Mouse (Mus musculus): ENCODE data around the gene Myo6. TPM values are rescaled to one million over a fixed set of nuclear protein-coding genes. Genes with fewer than 3 reads are reported as not detected.
A peak's percentile ranks its signal among the peaks of the same experiment; 100 is the strongest.

The Myo6 gene
- polyA plus RNA-seq, 1 experiment from 2014 or later: 32.2 TPM

DNA sequence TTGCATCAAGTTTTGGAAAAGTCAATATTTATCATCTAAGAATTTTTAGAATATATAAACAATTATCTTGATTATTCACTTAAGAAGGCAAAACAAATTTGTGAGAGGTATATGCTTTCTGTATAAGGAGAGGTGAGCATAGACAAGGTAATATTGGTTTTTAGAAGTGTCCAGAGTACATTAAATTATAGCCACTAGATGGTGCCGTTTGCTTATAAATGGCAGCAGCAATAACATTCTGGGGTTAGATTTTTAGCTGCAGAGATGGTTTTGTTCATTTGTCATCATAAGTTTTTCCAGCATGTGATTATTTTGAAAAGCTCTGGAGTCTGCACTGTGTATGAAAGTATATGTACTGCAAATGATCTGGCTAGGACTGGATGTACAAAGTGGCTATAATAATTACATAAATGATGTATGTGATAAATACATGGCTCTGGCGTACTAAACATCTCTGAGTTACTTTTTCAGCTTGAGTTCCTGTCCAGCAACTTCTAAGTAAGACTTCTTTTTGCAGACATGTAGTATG lies 128.3 kb downstream of the Myo6 start:
- no peak for ATAC-seq (ENCODE audit: insufficient read depth)
- Histone ChIP-seq H3K4me1 (ENCODE audit: insufficient read depth) (no peaks in the 10 kb centered on the region), H3K27me3 (ENCODE audit: insufficient read depth, low read length) (no peaks in the 10 kb centered on the region), H3K9me3 (ENCODE audit: low read depth, low read length) (no peaks in the 10 kb centered on the region), H3K36me3 (ENCODE audit: insufficient read depth) (0 out of 2 replicates have a peak, but pooled peaks cover 2% of the 10 kb centered on the region), H3K9ac (no peak overlapping the region), H3K4me3 (ENCODE audit: low read depth, low read length) (no peak overlapping the region), H3K4me2 (no peak overlapping the region), H3K27ac (ENCODE audit: low read depth) (no peak overlapping the region)
- 43% methylated on average over 2 of the region's 2 CpGs for WGBS
- TF ChIP-seq CTCF (IDR thresholded peaks at IDR 0.05; ENCODE audit: low read depth): peak; percentile 61
- peak; percentile 80 for DNase-seq

- 46% methylated on average over 4 of the region's 4 CpGs for whole genome bisulfite sequencing
These were observed 131.3 kb downstream of the Myo6 start for GRCm38 (mm10) chr9:80296086-80296485.

DNA sequence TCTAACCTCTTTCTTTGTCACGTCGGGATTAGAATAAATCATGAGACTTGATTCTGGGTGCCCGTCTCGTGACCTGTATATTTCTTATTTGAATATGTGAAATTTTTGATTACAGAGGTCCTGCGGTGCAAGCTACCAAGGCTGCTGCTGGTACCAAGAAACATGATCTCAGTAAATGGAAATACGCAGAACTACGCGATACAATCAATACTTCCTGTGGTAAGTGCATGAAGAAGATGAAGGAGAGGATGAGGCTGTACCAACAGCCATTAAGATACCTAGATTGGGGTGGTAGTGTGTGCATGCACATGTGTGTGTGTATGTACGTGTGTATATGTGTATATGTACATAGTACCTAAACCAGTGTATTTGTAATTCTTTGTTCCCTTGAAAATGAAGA lies 134.2 kb downstream of the Myo6 start:
- DNase-seq (no peak), ATAC-seq (ENCODE audit: insufficient read depth) (no peak)
- Histone ChIP-seq H3K4me2 (no peak overlapping the region), H3K9me3 (ENCODE audit: low read depth, low read length) (no peaks in the 10 kb centered on the region), H3K4me3 (ENCODE audit: low read depth, low read length) (no peak overlapping the region), H3K9ac (no peak overlapping the region), H3K27ac (ENCODE audit: low read depth) (no peak overlapping the region), H3K4me1 (ENCODE audit: insufficient read depth) (no peaks in the 10 kb centered on the region), H3K36me3 (ENCODE audit: insufficient read depth) (0 out of 2 replicates have a peak, but pooled peaks cover 6% of the 10 kb centered on the region), H3K27me3 (ENCODE audit: insufficient read depth, low read length) (no peaks in the 10 kb centered on the region)
- 88% methylated on average over 9 of the region's 9 CpGs for WGBS
- TF ChIP-seq CTCF (IDR thresholded peaks at IDR 0.05; ENCODE audit: low read depth): no peak

More at GRCm38 (mm10) chr9:80296086-80296485, 131.3 kb downstream of the Myo6 start:
- H3K27ac ChIP-seq (ENCODE audit: low read depth): no peak overlapping the region
- no peak overlapping the region for H3K4me2 ChIP-seq
- H3K27me3 ChIP-seq (ENCODE audit: insufficient read depth, low read length): no peaks in the 10 kb centered on the region
- H3K36me3 ChIP-seq (ENCODE audit: insufficient read depth): 0 out of 2 replicates have a peak, but pooled peaks cover 9% of the 10 kb centered on the region
- no peak for TF ChIP-seq CTCF (IDR thresholded peaks at IDR 0.05; ENCODE audit: low read depth)
- DNase-seq (no peak), ATAC-seq (ENCODE audit: insufficient read depth) (no peak)
- no peak overlapping the region for H3K9ac ChIP-seq
- no peak overlapping the region for H3K4me3 ChIP-seq (ENCODE audit: low read depth, low read length)
- H3K9me3 ChIP-seq (ENCODE audit: low read depth, low read length): no peaks in the 10 kb centered on the region
- no peaks in the 10 kb centered on the region for H3K4me1 ChIP-seq (ENCODE audit: insufficient read depth)

- ATAC-seq (ENCODE audit: insufficient read depth) (0 out of 2 replicates have a peak, but pooled peaks have one; percentile 52), DNase-seq (peak; percentile 67)
- Histone ChIP-seq H3K27me3 (ENCODE audit: insufficient read depth, low read length) (no peaks in the 10 kb centered on the region), H3K36me3 (ENCODE audit: insufficient read depth) (0 out of 2 replicates have a peak, but pooled peaks cover 13% of the 10 kb centered on the region), H3K4me2 (no peak overlapping the region), H3K9me3 (ENCODE audit: low read depth, low read length) (no peaks in the 10 kb centered on the region), H3K4me3 (ENCODE audit: low read depth, low read length) (no peak overlapping the region), H3K27ac (ENCODE audit: low read depth) (no peak overlapping the region), H3K4me1 (ENCODE audit: insufficient read depth) (no peaks in the 10 kb centered on the region), H3K9ac (no peak overlapping the region)
- 65% methylated on average over 4 of the region's 4 CpGs for WGBS
- TF ChIP-seq CTCF (IDR thresholded peaks at IDR 0.05; ENCODE audit: low read depth): peak; percentile 58
These were observed 138.7 kb downstream of the Myo6 start for GRCm38 (mm10) chr9:80303518-80303917.

- peaks cover 10% of the 10 kb centered on the region; the same call in 1 of the 2 replicates for H3K36me3 ChIP-seq (ENCODE audit: insufficient read depth)
- H3K4me2 ChIP-seq: no peak overlapping the region
- WGBS: 91% methylated on average over 4 of the region's 4 CpGs
- H3K9me3 ChIP-seq (ENCODE audit: low read depth, low read length): no peaks in the 10 kb centered on the region
- ATAC-seq (ENCODE audit: insufficient read depth): no peak
- H3K9ac ChIP-seq: no peak overlapping the region
- no peaks in the 10 kb centered on the region for H3K4me1 ChIP-seq (ENCODE audit: insufficient read depth)
- DNase-seq: no peak
- TF ChIP-seq CTCF (IDR thresholded peaks at IDR 0.05; ENCODE audit: low read depth): no peak
- no peak overlapping the region for H3K4me3 ChIP-seq (ENCODE audit: low read depth, low read length)
- H3K27me3 ChIP-seq (ENCODE audit: insufficient read depth, low read length): no peaks in the 10 kb centered on the region
- H3K27ac ChIP-seq (ENCODE audit: low read depth): no peak overlapping the region
These were observed 141.6 kb downstream of the Myo6 start for GRCm38 (mm10) chr9:80306390-80306789.

- Histone ChIP-seq H3K4me1 (ENCODE audit: insufficient read depth) (no peaks in the 10 kb centered on the region), H3K9ac (no peak overlapping the region), H3K4me2 (no peak overlapping the region), H3K9me3 (ENCODE audit: low read depth, low read length) (no peaks in the 10 kb centered on the region), H3K36me3 (ENCODE audit: insufficient read depth) (peaks cover 10% of the 10 kb centered on the region; the same call in 1 of the 2 replicates), H3K4me3 (ENCODE audit: low read depth, low read length) (no peak overlapping the region), H3K27me3 (ENCODE audit: insufficient read depth, low read length) (no peaks in the 10 kb centered on the region), H3K27ac (ENCODE audit: low read depth) (no peak overlapping the region)
- no peak for TF ChIP-seq CTCF (IDR thresholded peaks at IDR 0.05; ENCODE audit: low read depth)
- DNase-seq: no peak
- ATAC-seq (ENCODE audit: insufficient read depth): no peak
- WGBS: 60% methylated on average over 11 of the region's 11 CpGs
These were observed 142.0 kb downstream of the Myo6 start for GRCm38 (mm10) chr9:80306853-80307252.

DNA sequence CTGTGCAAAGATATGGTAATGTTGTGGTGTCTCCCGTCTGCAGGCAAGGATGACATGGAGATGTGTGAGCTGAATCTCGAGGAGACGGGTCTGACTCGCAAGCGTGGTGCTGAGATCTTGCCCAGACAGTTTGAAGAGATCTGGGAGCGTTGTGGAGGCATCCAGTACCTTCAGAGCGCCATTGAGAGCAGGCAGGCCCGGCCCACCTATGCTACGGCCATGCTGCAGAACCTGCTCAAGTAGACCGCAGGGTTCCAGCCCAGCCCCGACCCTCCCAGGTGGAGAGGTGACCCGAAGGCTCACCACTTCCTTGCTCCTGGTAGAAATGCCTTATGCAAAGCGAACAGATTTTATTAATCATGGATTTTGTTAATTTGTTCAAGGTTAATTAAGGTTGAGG lies 142.8 kb downstream of the Myo6 start:
- H3K9ac ChIP-seq: no peak overlapping the region
- no peaks in the 10 kb centered on the region for H3K9me3 ChIP-seq (ENCODE audit: low read depth, low read length)
- 85% methylated on average over 13 of the region's 13 CpGs for WGBS
- peaks cover 10% of the 10 kb centered on the region; the same call in 1 of the 2 replicates for H3K36me3 ChIP-seq (ENCODE audit: insufficient read depth)
- ATAC-seq (ENCODE audit: insufficient read depth) (no peak), DNase-seq (no peak)
- H3K27ac ChIP-seq (ENCODE audit: low read depth): no peak overlapping the region
- TF ChIP-seq CTCF (IDR thresholded peaks at IDR 0.05; ENCODE audit: low read depth): no peak
- no peak overlapping the region for H3K4me2 ChIP-seq
- H3K27me3 ChIP-seq (ENCODE audit: insufficient read depth, low read length): no peaks in the 10 kb centered on the region
- H3K4me1 ChIP-seq (ENCODE audit: insufficient read depth): no peaks in the 10 kb centered on the region
- H3K4me3 ChIP-seq (ENCODE audit: low read depth, low read length): no peak overlapping the region
